Mouse (Mus musculus): Measurements from ENCODE around the gene Mrpl34. TPM values are rescaled to one million over a fixed set of nuclear protein-coding genes. Genes with fewer than 3 reads are reported as not detected.

Mrpl34 gene
- polyA plus RNA-seq, 1 experiment from 2014 or later: 148 TPM

- no peak for ATAC-seq (ENCODE audit: insufficient read depth, low FRiP score)
- Histone ChIP-seq H3K4me1 (ENCODE audit: control insufficient read depth, insufficient read depth, low read length) (peaks cover 22% of the 10 kb centered on the region), H3K36me3 (ENCODE audit: control insufficient read depth, insufficient read depth, low read length) (no peaks in the 10 kb centered on the region), H3K4me2 (ENCODE audit: low read depth, low read length) (peak overlapping the region; percentile 89; the same call in 1 of the 2 replicates), H3K27me3 (ENCODE audit: control insufficient read depth, insufficient read depth, low read length) (no peaks in the 10 kb centered on the region), H3K9ac (ENCODE audit: low read length) (0 out of 2 replicates have a peak overlapping the region, but pooled peaks have one; percentile 92), H3K27ac (ENCODE audit: low read length) (no peak overlapping the region), H3K9me3 (replicated peaks; ENCODE audit: control insufficient read depth, low read length) (no peaks in the 10 kb centered on the region), H3K4me3 (replicated peaks; ENCODE audit: low read length) (no peak overlapping the region)
- 96% methylated on average over 19 of the region's 19 CpGs for WGBS
Measured at GRCm38 (mm10) chr8:71484736-71485135, 20.0 kb downstream of the Mrpl34 start.

- H3K9ac ChIP-seq (ENCODE audit: low read length): peak within 1 kb of the TSS; percentile 92
- H3K36me3 ChIP-seq (ENCODE audit: control insufficient read depth, insufficient read depth, low read length): no peaks in the 10 kb centered on the region
- WGBS: 4% methylated on average over 57 of the region's 58 CpGs
- H3K4me3 ChIP-seq (replicated peaks; ENCODE audit: low read length): peak within 1 kb of the TSS; percentile 83
- peaks cover 24% of the 10 kb centered on the region for H3K4me1 ChIP-seq (ENCODE audit: control insufficient read depth, insufficient read depth, low read length)
- H3K27me3 ChIP-seq (ENCODE audit: control insufficient read depth, insufficient read depth, low read length): no peaks in the 10 kb centered on the region
- peak within 1 kb of the TSS; percentile 53; the same call in 1 of the 2 replicates for H3K27ac ChIP-seq (ENCODE audit: low read length)
- H3K4me2 ChIP-seq (ENCODE audit: low read depth, low read length): peak within 1 kb of the TSS; percentile 89
- peak; percentile 70; the same call in 1 of the 2 replicates for ATAC-seq (ENCODE audit: insufficient read depth, low FRiP score)
- H3K9me3 ChIP-seq (replicated peaks; ENCODE audit: control insufficient read depth, low read length): no peaks in the 10 kb centered on the region
Measured at GRCm38 (mm10) chr8:71485142-71486135, 20.7 kb downstream of the Mrpl34 start, which contains the start of gene Ano8. Ano8 (minus strand) TSS chr8:71485963.

GRCm38 (mm10) chr8:71486136-71486529 is 21.4 kb downstream of the Mrpl34 start:
- Histone ChIP-seq H3K9me3 (replicated peaks; ENCODE audit: control insufficient read depth, low read length) (no peaks in the 10 kb centered on the region), H3K4me2 (ENCODE audit: low read depth, low read length) (peak overlapping the region; percentile 89), H3K4me3 (replicated peaks; ENCODE audit: low read length) (peak overlapping the region; percentile 83), H3K27ac (ENCODE audit: low read length) (0 out of 2 replicates have a peak overlapping the region, but pooled peaks have one; percentile 29), H3K4me1 (ENCODE audit: control insufficient read depth, insufficient read depth, low read length) (peaks cover 24% of the 10 kb centered on the region), H3K36me3 (ENCODE audit: control insufficient read depth, insufficient read depth, low read length) (peaks cover 4% of the 10 kb centered on the region; the same call in 1 of the 2 replicates), H3K27me3 (ENCODE audit: control insufficient read depth, insufficient read depth, low read length) (no peaks in the 10 kb centered on the region), H3K9ac (ENCODE audit: low read length) (peak overlapping the region; percentile 36; the same call in 1 of the 2 replicates)
- WGBS: 6% methylated on average over 7 of the region's 7 CpGs
- ATAC-seq (ENCODE audit: insufficient read depth, low FRiP score): no peak

GRCm38 (mm10) chr8:71487691-71488445 is 23.1 kb downstream of the Mrpl34 start, which contains the start of gene Gtpbp3:
Gtpbp3 (plus strand) TSS chr8:71488103.
- WGBS: under 1% methylated on average over 33 of the region's 33 CpGs
- ATAC-seq (ENCODE audit: insufficient read depth, low FRiP score): peak; percentile 56; the same call in 1 of the 2 replicates
- Histone ChIP-seq H3K36me3 (ENCODE audit: control insufficient read depth, insufficient read depth, low read length) (peaks cover 13% of the 10 kb centered on the region; the same call in 1 of the 2 replicates), H3K9me3 (replicated peaks; ENCODE audit: control insufficient read depth, low read length) (no peaks in the 10 kb centered on the region), H3K4me1 (ENCODE audit: control insufficient read depth, insufficient read depth, low read length) (peaks cover 24% of the 10 kb centered on the region), H3K9ac (ENCODE audit: low read length) (peak within 1 kb of the TSS; percentile 89), H3K4me3 (replicated peaks; ENCODE audit: low read length) (peak within 1 kb of the TSS; percentile 95), H3K4me2 (ENCODE audit: low read depth, low read length) (peak within 1 kb of the TSS; percentile 100), H3K27ac (ENCODE audit: low read length) (peak within 1 kb of the TSS; percentile 94), H3K27me3 (ENCODE audit: control insufficient read depth, insufficient read depth, low read length) (no peaks in the 10 kb centered on the region)

- no peaks in the 10 kb centered on the region for H3K9me3 ChIP-seq (replicated peaks; ENCODE audit: control insufficient read depth, low read length)
- peak; percentile 91 for ATAC-seq (ENCODE audit: insufficient read depth, low FRiP score)
- peak overlapping the region; percentile 100 for H3K4me2 ChIP-seq (ENCODE audit: low read depth, low read length)
- peaks cover 13% of the 10 kb centered on the region; the same call in 1 of the 2 replicates for H3K36me3 ChIP-seq (ENCODE audit: control insufficient read depth, insufficient read depth, low read length)
- peak overlapping the region; percentile 94 for H3K27ac ChIP-seq (ENCODE audit: low read length)
- H3K9ac ChIP-seq (ENCODE audit: low read length): peak overlapping the region; percentile 89
- H3K4me3 ChIP-seq (replicated peaks; ENCODE audit: low read length): peak overlapping the region; percentile 95
- H3K4me1 ChIP-seq (ENCODE audit: control insufficient read depth, insufficient read depth, low read length): peaks cover 24% of the 10 kb centered on the region
- WGBS: under 1% methylated on average over 22 of the region's 22 CpGs
- no peaks in the 10 kb centered on the region for H3K27me3 ChIP-seq (ENCODE audit: control insufficient read depth, insufficient read depth, low read length)
Measured at GRCm38 (mm10) chr8:71488454-71488853, 23.7 kb downstream of the Mrpl34 start.

- 24% methylated on average over 16 of the region's 16 CpGs for WGBS
- no peak overlapping the region for H3K4me3 ChIP-seq (replicated peaks; ENCODE audit: low read length)
- no peak overlapping the region for H3K9ac ChIP-seq (ENCODE audit: low read length)
- ATAC-seq (ENCODE audit: insufficient read depth, low FRiP score): peak; percentile 39
- 0 out of 2 replicates have a peak overlapping the region, but pooled peaks have one; percentile 31 for H3K4me2 ChIP-seq (ENCODE audit: low read depth, low read length)
- peaks cover 13% of the 10 kb centered on the region; the same call in 1 of the 2 replicates for H3K36me3 ChIP-seq (ENCODE audit: control insufficient read depth, insufficient read depth, low read length)
- H3K27me3 ChIP-seq (ENCODE audit: control insufficient read depth, insufficient read depth, low read length): no peaks in the 10 kb centered on the region
- no peaks in the 10 kb centered on the region for H3K9me3 ChIP-seq (replicated peaks; ENCODE audit: control insufficient read depth, low read length)
- peak overlapping the region; percentile 38; the same call in 1 of the 2 replicates for H3K27ac ChIP-seq (ENCODE audit: low read length)
- H3K4me1 ChIP-seq (ENCODE audit: control insufficient read depth, insufficient read depth, low read length): peaks cover 32% of the 10 kb centered on the region
Measured at GRCm38 (mm10) chr8:71495039-71495438, 30.3 kb downstream of the Mrpl34 start.

- no peak overlapping the region for H3K4me2 ChIP-seq (ENCODE audit: low read depth, low read length)
- peaks cover 32% of the 10 kb centered on the region for H3K4me1 ChIP-seq (ENCODE audit: control insufficient read depth, insufficient read depth, low read length)
- no peak overlapping the region for H3K4me3 ChIP-seq (replicated peaks; ENCODE audit: low read length)
- H3K27ac ChIP-seq (ENCODE audit: low read length): peak overlapping the region; percentile 56
- WGBS: 82% methylated on average over 5 of the region's 5 CpGs
- peaks cover 12% of the 10 kb centered on the region; the same call in 1 of the 2 replicates for H3K36me3 ChIP-seq (ENCODE audit: control insufficient read depth, insufficient read depth, low read length)
- no peak for ATAC-seq (ENCODE audit: insufficient read depth, low FRiP score)
- H3K27me3 ChIP-seq (ENCODE audit: control insufficient read depth, insufficient read depth, low read length): no peaks in the 10 kb centered on the region
- no peak overlapping the region for H3K9ac ChIP-seq (ENCODE audit: low read length)
- no peaks in the 10 kb centered on the region for H3K9me3 ChIP-seq (replicated peaks; ENCODE audit: control insufficient read depth, low read length)
Measured at GRCm38 (mm10) chr8:71495811-71496210, 31.1 kb downstream of the Mrpl34 start.

- WGBS: 39% methylated on average over 11 of the region's 11 CpGs
- no peaks in the 10 kb centered on the region for H3K27me3 ChIP-seq (ENCODE audit: control insufficient read depth, insufficient read depth, low read length)
- H3K4me1 ChIP-seq (ENCODE audit: control insufficient read depth, insufficient read depth, low read length): peaks cover 32% of the 10 kb centered on the region
- no peaks in the 10 kb centered on the region for H3K9me3 ChIP-seq (replicated peaks; ENCODE audit: control insufficient read depth, low read length)
- peak overlapping the region; percentile 56 for H3K27ac ChIP-seq (ENCODE audit: low read length)
- no peak overlapping the region for H3K4me2 ChIP-seq (ENCODE audit: low read depth, low read length)
- H3K36me3 ChIP-seq (ENCODE audit: control insufficient read depth, insufficient read depth, low read length): peaks cover 9% of the 10 kb centered on the region; the same call in 1 of the 2 replicates
- no peak overlapping the region for H3K9ac ChIP-seq (ENCODE audit: low read length)
- peak; percentile 51; the same call in 1 of the 2 replicates for ATAC-seq (ENCODE audit: insufficient read depth, low FRiP score)
- no peak overlapping the region for H3K4me3 ChIP-seq (replicated peaks; ENCODE audit: low read length)
Measured at GRCm38 (mm10) chr8:71496481-71496880, 31.7 kb downstream of the Mrpl34 start.

All from stomach, embryonic 16.5 days (tissue).